Mouse (Mus musculus): ENCODE results near the gene Fbn1. TPM values are rescaled to one million over a fixed set of nuclear protein-coding genes. Genes with fewer than 3 reads are reported as not detected.

The Fbn1 gene
- polyA plus RNA-seq, 1 experiment from 2014 or later, result 61.1 TPM

- Histone ChIP-seq H3K27me3 (replicated peaks; ENCODE audit: control insufficient read depth, insufficient read depth, low read length) (no peaks in the 10 kb centered on the region), H3K4me1 (ENCODE audit: control insufficient read depth, insufficient read depth, low read length) (0 out of 2 replicates have a peak, but pooled peaks cover 3% of the 10 kb centered on the region), H3K9me3 (ENCODE audit: control insufficient read depth, low read length) (no peaks in the 10 kb centered on the region), H3K4me3 (ENCODE audit: low read depth, low read length) (no peak overlapping the region), H3K4me2 (ENCODE audit: low read depth, low read length) (no peak overlapping the region), H3K36me3 (ENCODE audit: control insufficient read depth, insufficient read depth, low read length) (peaks cover 24% of the 10 kb centered on the region), H3K27ac (replicated peaks; ENCODE audit: low read depth, low read length) (no peak overlapping the region), H3K9ac (ENCODE audit: low read depth, low read length) (no peak overlapping the region)
- 92% methylated on average over 2 of the region's 2 CpGs for WGBS
- DNase-seq (ENCODE audit: low spot score) (no peak), ATAC-seq (ENCODE audit: low read depth) (no peak)
These were observed 13.5 kb downstream of the Fbn1 start for GRCm38 (mm10) chr2:125494291-125494690.

GRCm38 (mm10) chr2:125492050-125492900, 15.5 kb downstream of the Fbn1 start:
- H3K4me3 ChIP-seq (ENCODE audit: low read depth, low read length), result no peak overlapping the region
- DNase-seq (ENCODE audit: low spot score) (no peak), ATAC-seq (ENCODE audit: low read depth) (no peak)
- no peak overlapping the region for H3K27ac ChIP-seq (replicated peaks; ENCODE audit: low read depth, low read length)
- 0 out of 2 replicates have a peak, but pooled peaks cover 3% of the 10 kb centered on the region for H3K4me1 ChIP-seq (ENCODE audit: control insufficient read depth, insufficient read depth, low read length)
- no peaks in the 10 kb centered on the region for H3K9me3 ChIP-seq (ENCODE audit: control insufficient read depth, low read length)
- H3K27me3 ChIP-seq (replicated peaks; ENCODE audit: control insufficient read depth, insufficient read depth, low read length), result no peaks in the 10 kb centered on the region
- no peak overlapping the region for H3K9ac ChIP-seq (ENCODE audit: low read depth, low read length)
- WGBS, result 63% methylated on average over 15 of the region's 15 CpGs
- no peak overlapping the region for H3K4me2 ChIP-seq (ENCODE audit: low read depth, low read length)
- H3K36me3 ChIP-seq (ENCODE audit: control insufficient read depth, insufficient read depth, low read length), result peaks cover 16% of the 10 kb centered on the region; the same call in 1 of the 2 replicates

DNA sequence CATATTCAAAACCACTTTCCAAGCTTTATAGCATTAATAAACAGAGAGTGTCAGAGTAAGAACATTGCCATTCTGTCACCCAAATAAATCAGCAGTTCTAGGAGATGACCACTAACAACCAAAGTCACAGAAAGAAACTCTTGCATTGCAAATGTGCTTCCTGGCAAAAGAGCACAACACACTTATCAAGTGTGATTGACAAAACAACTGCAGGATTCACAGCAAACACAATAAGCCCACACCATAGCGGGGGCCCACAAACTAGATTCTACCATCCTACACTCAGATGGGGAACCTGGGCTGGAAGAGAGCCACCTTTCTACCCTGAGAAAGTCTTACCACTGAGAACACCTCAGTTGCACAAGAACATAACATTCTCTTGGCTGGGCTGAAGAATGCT, 17.8 kb downstream of the Fbn1 start:
- 94% methylated on average over 1 of the region's 1 CpGs for WGBS
- H3K4me2 ChIP-seq (ENCODE audit: low read depth, low read length), result no peak overlapping the region
- no peak for DNase-seq (ENCODE audit: low spot score)
- no peak overlapping the region for H3K27ac ChIP-seq (replicated peaks; ENCODE audit: low read depth, low read length)
- H3K36me3 ChIP-seq (ENCODE audit: control insufficient read depth, insufficient read depth, low read length), result peaks cover 6% of the 10 kb centered on the region; the same call in 1 of the 2 replicates
- no peaks in the 10 kb centered on the region for H3K27me3 ChIP-seq (replicated peaks; ENCODE audit: control insufficient read depth, insufficient read depth, low read length)
- no peak for ATAC-seq (ENCODE audit: low read depth)
- H3K9me3 ChIP-seq (ENCODE audit: control insufficient read depth, low read length), result no peaks in the 10 kb centered on the region
- no peak overlapping the region for H3K9ac ChIP-seq (ENCODE audit: low read depth, low read length)
- no peak overlapping the region for H3K4me3 ChIP-seq (ENCODE audit: low read depth, low read length)
- 0 out of 2 replicates have a peak, but pooled peaks cover 3% of the 10 kb centered on the region for H3K4me1 ChIP-seq (ENCODE audit: control insufficient read depth, insufficient read depth, low read length)

- Histone ChIP-seq H3K4me2 (ENCODE audit: low read depth, low read length) (no peak overlapping the region), H3K27ac (replicated peaks; ENCODE audit: low read depth, low read length) (no peak overlapping the region), H3K27me3 (replicated peaks; ENCODE audit: control insufficient read depth, insufficient read depth, low read length) (no peaks in the 10 kb centered on the region), H3K9me3 (ENCODE audit: control insufficient read depth, low read length) (no peaks in the 10 kb centered on the region), H3K4me1 (ENCODE audit: control insufficient read depth, insufficient read depth, low read length) (no peaks in the 10 kb centered on the region), H3K9ac (ENCODE audit: low read depth, low read length) (no peak overlapping the region), H3K4me3 (ENCODE audit: low read depth, low read length) (no peak overlapping the region), H3K36me3 (ENCODE audit: control insufficient read depth, insufficient read depth, low read length) (peaks cover 3% of the 10 kb centered on the region; the same call in 1 of the 2 replicates)
- no peak for DNase-seq (ENCODE audit: low spot score)
- ATAC-seq (ENCODE audit: low read depth), result no peak
- 76% methylated on average over 9 of the region's 9 CpGs for WGBS
These were observed 22.9 kb downstream of the Fbn1 start for GRCm38 (mm10) chr2:125484910-125485309.

DNA sequence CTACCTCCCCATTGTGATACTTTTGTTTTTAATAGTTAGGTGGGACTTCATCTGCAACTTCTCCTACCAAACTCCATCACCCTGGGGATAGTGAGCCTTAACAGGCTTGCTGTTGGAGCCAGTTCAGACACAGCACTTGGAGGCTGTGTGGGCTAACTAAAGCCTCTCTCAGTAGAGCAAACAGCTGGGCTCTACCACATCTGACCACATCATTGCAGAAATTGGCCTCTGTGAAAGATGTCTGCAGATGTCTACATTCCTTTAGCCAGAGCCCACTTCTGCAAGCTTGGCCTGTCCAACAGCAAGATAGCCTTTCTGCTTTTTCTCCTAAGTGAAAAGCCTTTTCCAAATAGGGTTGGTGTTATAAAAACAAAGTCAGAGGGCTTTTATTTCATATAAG, 23.6 kb downstream of the Fbn1 start:
- H3K9me3 ChIP-seq (ENCODE audit: control insufficient read depth, low read length), result no peaks in the 10 kb centered on the region
- H3K4me1 ChIP-seq (ENCODE audit: control insufficient read depth, insufficient read depth, low read length), result no peaks in the 10 kb centered on the region
- no peak for DNase-seq (ENCODE audit: low spot score)
- H3K27ac ChIP-seq (replicated peaks; ENCODE audit: low read depth, low read length), result no peak overlapping the region
- ATAC-seq (ENCODE audit: low read depth), result no peak
- H3K4me3 ChIP-seq (ENCODE audit: low read depth, low read length), result no peak overlapping the region
- no peaks in the 10 kb centered on the region for H3K36me3 ChIP-seq (ENCODE audit: control insufficient read depth, insufficient read depth, low read length)
- no peak overlapping the region for H3K4me2 ChIP-seq (ENCODE audit: low read depth, low read length)
- no peaks in the 10 kb centered on the region for H3K27me3 ChIP-seq (replicated peaks; ENCODE audit: control insufficient read depth, insufficient read depth, low read length)
- no peak overlapping the region for H3K9ac ChIP-seq (ENCODE audit: low read depth, low read length)

DNA sequence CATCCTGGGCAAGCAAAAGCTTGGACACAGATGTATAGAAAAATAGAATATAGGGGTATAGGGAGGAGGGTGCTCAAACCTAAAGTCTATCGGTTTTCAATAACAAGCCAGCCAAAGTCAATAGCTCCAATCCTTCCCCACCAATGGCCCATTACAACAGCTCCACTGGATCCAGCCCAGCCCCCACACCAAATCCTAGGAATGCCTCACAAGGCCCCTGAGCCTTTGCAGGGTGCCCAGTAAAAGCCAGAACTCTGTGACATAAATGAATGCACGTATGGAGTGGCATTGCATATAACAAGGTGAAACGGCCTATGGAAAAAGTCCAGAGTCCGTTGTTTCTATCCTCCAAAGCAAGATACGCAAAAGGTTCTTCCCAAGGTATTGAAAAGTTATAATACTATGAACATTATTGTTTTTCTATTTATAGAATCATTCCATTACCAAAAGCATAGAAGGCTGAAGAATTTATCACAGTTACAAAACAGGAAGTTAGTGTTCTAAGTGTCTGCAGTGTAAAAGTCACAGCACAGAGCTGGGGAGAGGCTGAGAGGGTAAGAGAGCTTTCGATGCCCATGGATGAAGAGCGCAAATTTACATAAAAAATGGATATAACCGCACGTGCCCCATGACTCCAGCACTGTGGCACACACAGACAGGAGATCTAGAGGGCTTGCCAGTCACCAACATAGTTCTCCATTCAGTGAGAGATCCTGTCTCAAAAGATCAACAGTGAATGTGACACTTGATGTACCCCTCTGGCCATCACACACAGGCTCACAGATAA, 26.1 kb downstream of the Fbn1 start:
- 0 out of 2 replicates have a peak, but pooled peaks cover 6% of the 10 kb centered on the region for H3K36me3 ChIP-seq (ENCODE audit: control insufficient read depth, insufficient read depth, low read length)
- H3K27me3 ChIP-seq (replicated peaks; ENCODE audit: control insufficient read depth, insufficient read depth, low read length), result no peaks in the 10 kb centered on the region
- H3K4me2 ChIP-seq (ENCODE audit: low read depth, low read length), result no peak overlapping the region
- H3K4me1 ChIP-seq (ENCODE audit: control insufficient read depth, insufficient read depth, low read length), result no peaks in the 10 kb centered on the region; the same call in 1 of the 2 replicates
- DNase-seq (ENCODE audit: low spot score) (no peak), ATAC-seq (ENCODE audit: low read depth) (no peak)
- no peak overlapping the region for H3K4me3 ChIP-seq (ENCODE audit: low read depth, low read length)
- H3K9ac ChIP-seq (ENCODE audit: low read depth, low read length), result no peak overlapping the region
- no peak overlapping the region for H3K27ac ChIP-seq (replicated peaks; ENCODE audit: low read depth, low read length)
- H3K9me3 ChIP-seq (ENCODE audit: control insufficient read depth, low read length), result no peaks in the 10 kb centered on the region
- 90% methylated on average over 9 of the region's 9 CpGs for WGBS

GRCm38 (mm10) chr2:125481116-125481515, 26.7 kb downstream of the Fbn1 start:
- H3K9ac ChIP-seq (ENCODE audit: low read depth, low read length), result no peak overlapping the region
- H3K9me3 ChIP-seq (ENCODE audit: control insufficient read depth, low read length), result no peaks in the 10 kb centered on the region
- DNase-seq (ENCODE audit: low spot score) (no peak), ATAC-seq (ENCODE audit: low read depth) (no peak)
- H3K4me2 ChIP-seq (ENCODE audit: low read depth, low read length), result no peak overlapping the region
- 88% methylated on average over 4 of the region's 4 CpGs for WGBS
- H3K27me3 ChIP-seq (replicated peaks; ENCODE audit: control insufficient read depth, insufficient read depth, low read length), result no peaks in the 10 kb centered on the region
- H3K4me3 ChIP-seq (ENCODE audit: low read depth, low read length), result no peak overlapping the region
- H3K4me1 ChIP-seq (ENCODE audit: control insufficient read depth, insufficient read depth, low read length), result no peaks in the 10 kb centered on the region; the same call in 1 of the 2 replicates
- H3K36me3 ChIP-seq (ENCODE audit: control insufficient read depth, insufficient read depth, low read length), result peaks cover 12% of the 10 kb centered on the region; the same call in 1 of the 2 replicates
- H3K27ac ChIP-seq (replicated peaks; ENCODE audit: low read depth, low read length), result no peak overlapping the region

DNA sequence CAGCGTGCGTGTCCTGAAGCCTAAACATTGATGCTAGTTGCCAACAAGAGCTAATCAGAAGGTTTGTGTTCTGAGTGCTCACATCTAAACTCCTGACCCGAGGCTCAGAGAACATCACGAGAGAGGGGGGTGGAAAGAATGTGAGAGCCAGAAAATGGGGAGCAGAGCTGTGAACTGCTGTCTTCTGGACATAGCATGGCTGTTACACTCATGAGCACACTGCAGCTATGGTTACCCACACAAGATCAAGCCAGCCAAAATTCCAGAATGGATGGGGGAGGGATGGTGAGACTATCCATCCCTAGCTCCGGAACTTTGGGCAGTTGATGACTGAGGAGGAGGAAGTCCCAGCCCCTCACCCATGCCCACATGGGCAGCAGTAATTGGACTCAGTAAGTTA, 27.7 kb downstream of the Fbn1 start:
- DNase-seq (ENCODE audit: low spot score), result no peak
- H3K27me3 ChIP-seq (replicated peaks; ENCODE audit: control insufficient read depth, insufficient read depth, low read length), result no peaks in the 10 kb centered on the region
- no peaks in the 10 kb centered on the region for H3K9me3 ChIP-seq (ENCODE audit: control insufficient read depth, low read length)
- H3K4me3 ChIP-seq (ENCODE audit: low read depth, low read length), result no peak overlapping the region
- no peaks in the 10 kb centered on the region; the same call in 1 of the 2 replicates for H3K4me1 ChIP-seq (ENCODE audit: control insufficient read depth, insufficient read depth, low read length)
- no peak overlapping the region for H3K27ac ChIP-seq (replicated peaks; ENCODE audit: low read depth, low read length)
- 74% methylated on average over 5 of the region's 5 CpGs for WGBS
- H3K36me3 ChIP-seq (ENCODE audit: control insufficient read depth, insufficient read depth, low read length), result peaks cover 18% of the 10 kb centered on the region; the same call in 1 of the 2 replicates
- no peak overlapping the region for H3K4me2 ChIP-seq (ENCODE audit: low read depth, low read length)
- no peak overlapping the region for H3K9ac ChIP-seq (ENCODE audit: low read depth, low read length)
- ATAC-seq (ENCODE audit: low read depth), result no peak
